In the genomic region with DNA sequence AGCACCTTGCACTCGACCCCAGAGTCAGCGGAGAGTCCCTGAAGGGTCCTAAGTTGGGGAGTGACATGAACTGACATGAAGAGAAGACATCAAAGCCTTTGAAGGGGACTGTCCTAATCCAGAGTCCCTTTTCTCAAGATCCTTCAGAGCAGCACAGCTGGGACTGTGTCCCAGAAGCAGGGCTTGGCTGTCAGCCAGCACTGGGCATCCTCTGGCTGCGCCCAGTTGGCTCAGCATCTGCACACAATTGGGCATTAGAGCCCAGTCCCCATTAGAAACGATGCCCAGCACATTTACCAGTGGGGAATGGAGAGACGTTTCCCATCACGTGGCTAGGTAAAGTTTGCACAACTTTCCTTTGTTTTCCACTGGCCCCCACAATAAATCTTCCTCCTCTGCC, we compare ENCODE assay signal across 11 mouse cellular contexts.
DNase-seq lines count a peak whose midpoint lies in the region; TF ChIP-seq lines count a peak whose summit lies in the region.
"Had no signal": no experiment of that assay in that cellular context is flagged by ENCODE, and none has a peak within 500 bp of the region (broad histone marks: within the 10 kb centered on the region; RNA-seq: fewer than 3 reads in every experiment).

No protein-coding gene starts in this region.

- H3K27ac ChIP-seq in kidney, adult 2 months (ENCODE audit: insufficient read depth, low read depth, low read length) = no peak overlapping the region
- H3K27ac ChIP-seq: limb, embryonic 13.5 days; macrophage had no signal

- no peaks in the 10 kb centered on the region for H3K4me1 ChIP-seq in kidney, adult 2 months (ENCODE audit: control insufficient read depth, insufficient read depth, low read length)

- TF ChIP-seq CTCF in kidney, adult 2 months (conservative IDR thresholded peaks at IDR 0.05; ENCODE audit: insufficient read depth, insufficient read length, low read depth, low read length) = no peak

- no peak for TF ChIP-seq POLR2A in kidney, adult 2 months (IDR thresholded peaks at IDR 0.05; ENCODE audit: low read depth, low read length)

- no peaks in the 10 kb centered on the region for H3K27me3 ChIP-seq in kidney, adult 2 months (replicated peaks; ENCODE audit: control insufficient read depth, insufficient read depth, low read length)
- H3K27me3 ChIP-seq: embryonic facial prominence, embryonic 12.5 days; limb, embryonic 13.5 days had no signal

- peak; percentile 13 to 32 for DNase-seq in adrenal gland, adult 18-20 months (ENCODE audit: low spot score in 2 of 2)
- DNase-seq in adrenal gland, postnatal 4 days (ENCODE audit: low spot score in 2 of 2) = no peak
- peak; percentile 27 for DNase-seq in kidney, adult 2 months
- DNase-seq in kidney, adult 9 months = no peak
- DNase-seq in brain, adult 2 months (ENCODE audit: low read depth, low spot score) = peak; percentile 75
- DNase-seq in lung, postnatal 25 days (ENCODE audit: low spot score) = peak; percentile 16
- DNase-seq in urinary bladder, postnatal 4 days (ENCODE audit: low spot score in 2 of 2) = no peak
- DNase-seq in spleen, postnatal 14 days (ENCODE audit: low spot score in 2 of 2) = no peak

- 56% methylated on average over 6 of the region's 6 CpGs for WGBS in kidney, adult 2 months

- no peak overlapping the region for H3K4me3 ChIP-seq in kidney, adult 2 months (ENCODE audit: insufficient read depth, low read depth, low read length)
- H3K4me3 ChIP-seq: embryonic facial prominence, embryonic 12.5 days; limb, embryonic 13.5 days had no signal

- H3K36me3 ChIP-seq in kidney, adult 2 months (ENCODE audit: control insufficient read depth, insufficient read depth, low read length) = no peaks in the 10 kb centered on the region
- H3K36me3 ChIP-seq: embryonic facial prominence, embryonic 12.5 days; limb, embryonic 13.5 days had no signal

Comparison
In these comparisons a context has a peak if more than half of its experiments do, and no peak if none do; other contexts are left out.
1. DNase-seq: peak in adrenal gland, adult 18-20 months (2 of 2), kidney, adult 2 months (single experiment), brain, adult 2 months (single experiment) and lung, postnatal 25 days (single experiment); none in adrenal gland, postnatal 4 days (0 of 2), kidney, adult 9 months (single experiment), urinary bladder, postnatal 4 days (0 of 2) and spleen, postnatal 14 days (0 of 2).